Mouse (Mus musculus) lung, adult 2 months (tissue): ENCODE measurements at regions not wholly inside any gene's neighbourhood (a gene's known extent, or its start where the extent isn't known, plus 50 kb on each side); places are given as distances from the start of the nearest gene placed in this dataset.

Experiments
- CTCF ChIP-seq: fragments of 200-500 bp; IDR thresholded peaks from 2 replicates; pipeline ENCODE4 v1.5.1; 2011; ENCODE audit warnings: mild to moderate bottlenecking, low read length, control low read depth; ENCODE audit not compliant: insufficient read depth
- POLR2A ChIP-seq: fragments of 200-500 bp; IDR thresholded peaks from 2 replicates; pipeline ENCODE4 v1.6.1; 2011; ENCODE audit warnings: low read depth, mild to moderate bottlenecking, control low read depth, low read length, borderline replicate concordance; ENCODE audit errors: extremely low read depth

DNA sequence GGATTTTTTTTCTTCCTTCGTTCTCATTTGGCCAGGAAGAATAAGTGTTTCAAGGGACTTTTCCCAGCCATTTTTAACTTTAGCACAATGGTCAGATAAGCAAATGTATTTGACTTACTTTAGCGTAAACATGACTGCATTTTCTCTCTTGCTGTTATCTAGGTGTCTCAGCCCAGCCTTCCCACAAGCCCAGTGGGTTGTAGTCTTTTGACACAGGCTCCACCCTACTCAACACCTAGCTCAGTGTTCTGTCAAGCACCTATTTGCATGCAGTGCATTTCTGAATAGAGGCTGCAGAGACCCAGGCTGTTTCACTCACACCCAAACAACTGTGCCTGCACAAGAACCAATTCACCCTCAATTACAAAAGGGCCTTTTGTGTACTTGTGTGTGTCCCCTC, 278.6 kb downstream of the Satb1 start:
- TF ChIP-seq CTCF (no peak), POLR2A (no peak)
